Mouse (Mus musculus): ENCODE measurements around the gene Olfr1164.

Olfr1164 gene

GRCm38 (mm10) chr2:88093866-88094265, at the start of gene Olfr1164:
Gene Olfr1164 (minus strand): TSS chr2:88093966.
- no peak for DNase-seq (ENCODE audit: low read depth, low spot score)

DNA sequence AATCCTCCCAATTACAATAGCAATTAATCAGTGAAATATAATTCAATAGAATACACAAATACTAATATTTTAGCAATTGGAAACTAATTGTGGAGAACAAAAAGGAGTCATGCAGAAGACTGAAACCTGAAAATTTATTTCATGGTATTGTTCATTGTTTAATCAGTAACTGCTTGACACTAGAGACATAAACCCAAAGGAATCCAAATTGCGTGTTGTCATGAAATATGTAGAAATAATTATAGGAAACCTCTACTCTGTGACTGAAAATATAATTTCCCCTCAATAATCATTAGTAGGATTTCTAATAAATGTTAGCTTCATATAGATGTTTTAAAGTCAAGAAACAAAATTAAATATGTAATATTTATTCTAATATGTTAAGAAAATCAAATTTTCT, 34.4 kb upstream of the Olfr1164 start, which contains the start of gene Olfr1166:
Olfr1166 (minus strand) TSS at position 101 of the 400 bp plus-strand sequence.
- no peak for DNase-seq (ENCODE audit: low read depth, low spot score)

DNA sequence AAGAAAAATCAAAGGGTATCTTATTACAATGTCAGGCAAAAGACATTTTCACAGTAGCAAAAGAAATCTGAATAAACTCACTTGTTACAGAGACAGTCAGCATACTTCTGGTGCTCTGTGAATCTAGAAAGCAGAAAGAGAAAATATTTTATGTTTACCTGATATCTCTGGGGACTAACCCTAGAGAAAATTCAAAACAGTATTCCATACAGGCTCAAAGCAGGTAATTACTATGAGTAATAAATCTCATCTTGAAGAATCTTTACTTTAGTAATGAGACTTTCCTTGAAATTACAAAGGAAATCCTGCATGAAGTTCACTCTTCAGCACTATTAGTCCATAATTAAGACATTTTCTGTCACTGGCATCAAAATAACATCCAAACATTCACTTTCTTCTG, 22.0 kb downstream of the Olfr1164 start, which contains the start of gene Olfr1163:
Olfr1163 (minus strand) TSS at position 101 of the 400 bp plus-strand sequence.
- no peak for DNase-seq (ENCODE audit: low read depth, low spot score)

- DNase-seq (ENCODE audit: low read depth, low spot score) = no peak
Measured at GRCm38 (mm10) chr2:88063587-88063986, 30.2 kb downstream of the Olfr1164 start.

GRCm38 (mm10) chr2:88051029-88051428, 42.7 kb downstream of the Olfr1164 start, which contains the start of gene Olfr1162:
Gene Olfr1162 (minus strand): TSS chr2:88051129.
- DNase-seq (ENCODE audit: low read depth, low spot score) = no peak
